Mouse (Mus musculus): ENCODE measurements around the gene Fkbp11.

DNA sequence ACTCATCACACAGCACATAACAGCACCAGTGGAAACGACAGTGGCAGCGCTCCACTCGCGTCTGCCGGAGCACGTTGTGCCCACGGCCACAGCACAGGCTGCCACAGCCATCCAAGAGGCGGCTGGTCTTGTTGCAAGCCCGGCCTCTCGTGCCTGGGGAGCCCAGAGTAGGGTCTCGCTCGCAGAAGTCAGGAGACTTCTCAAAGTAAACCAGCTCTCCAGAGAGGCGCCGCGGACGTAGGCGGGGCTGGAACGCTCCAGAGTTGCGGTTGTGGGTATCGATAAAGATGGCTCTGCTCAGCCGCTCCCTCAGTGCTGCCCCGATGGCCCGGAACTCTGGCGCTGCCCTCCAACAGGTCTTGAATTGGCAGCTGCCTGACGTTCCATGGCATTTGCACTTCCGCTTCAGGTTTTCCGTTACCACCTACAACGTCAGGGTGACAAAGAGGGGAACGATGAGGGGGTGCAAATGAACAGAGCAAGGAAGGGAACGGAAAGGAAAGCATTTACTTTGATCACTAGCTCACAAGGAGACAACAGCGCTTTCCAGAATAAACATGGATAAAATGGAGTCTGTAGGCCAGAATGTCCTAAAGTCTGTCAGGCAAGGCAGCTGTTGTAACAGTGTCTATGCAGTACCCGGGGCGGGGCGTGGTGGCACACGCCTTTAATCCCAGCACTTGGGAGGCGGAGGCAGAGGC lies 44.7 kb upstream of the Fkbp11 start:
- TF ChIP-seq CTCF (IDR thresholded peaks at IDR 0.05; ENCODE audit: low read depth) (no peak), EP300 (optimal IDR thresholded peaks at IDR 0.05) (no peak)

Data from stomach, postnatal 0 days (tissue).